Mouse (Mus musculus): ENCODE measurements at regions not wholly inside any gene's neighbourhood (a gene's known extent, or its start where the extent isn't known, plus 50 kb on each side); places are given as distances from the start of the nearest gene placed in this dataset.

DNA sequence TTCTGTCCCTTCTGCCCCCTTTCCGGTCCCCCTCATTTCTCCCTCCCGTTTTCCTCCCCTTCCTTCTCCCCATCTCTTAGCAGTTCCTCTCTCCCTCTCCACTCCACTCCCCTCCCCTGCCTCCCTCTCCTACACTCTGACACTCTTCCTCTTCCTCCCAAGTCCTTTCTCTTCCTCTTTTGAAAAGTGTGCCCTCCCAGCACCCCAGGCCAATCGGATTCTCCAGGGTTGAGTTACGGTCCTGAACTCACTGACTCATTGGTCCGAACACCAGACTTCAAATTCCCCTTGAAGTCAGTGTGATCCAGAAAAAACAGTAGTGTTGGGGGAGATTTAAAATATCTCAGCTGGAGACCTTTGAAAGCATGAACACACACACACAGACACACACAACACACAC, 109.1 kb downstream of the 2410131K14Rik start:
- no peak for DNase-seq

DNA sequence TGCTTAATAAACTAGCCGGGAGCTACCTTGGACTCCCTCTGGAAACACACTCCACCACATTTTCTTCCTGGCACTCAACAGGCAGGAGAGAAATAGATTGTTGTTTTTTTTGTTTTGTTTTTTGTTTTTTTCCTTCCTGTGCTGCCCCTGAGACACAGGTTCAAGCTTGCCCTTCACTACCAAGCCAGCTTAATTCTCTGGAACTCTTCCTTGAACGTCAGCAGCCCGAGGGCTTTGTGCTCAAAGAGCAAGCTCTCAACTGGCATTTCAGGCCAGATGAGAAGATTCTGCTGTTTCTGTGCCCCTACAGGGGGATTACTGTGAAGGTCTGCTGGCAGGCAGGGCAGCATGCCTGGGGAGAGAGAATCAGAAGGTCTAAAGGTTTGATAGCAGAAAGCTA, 109.8 kb downstream of the 2410131K14Rik start:
- no peak for DNase-seq

DNA sequence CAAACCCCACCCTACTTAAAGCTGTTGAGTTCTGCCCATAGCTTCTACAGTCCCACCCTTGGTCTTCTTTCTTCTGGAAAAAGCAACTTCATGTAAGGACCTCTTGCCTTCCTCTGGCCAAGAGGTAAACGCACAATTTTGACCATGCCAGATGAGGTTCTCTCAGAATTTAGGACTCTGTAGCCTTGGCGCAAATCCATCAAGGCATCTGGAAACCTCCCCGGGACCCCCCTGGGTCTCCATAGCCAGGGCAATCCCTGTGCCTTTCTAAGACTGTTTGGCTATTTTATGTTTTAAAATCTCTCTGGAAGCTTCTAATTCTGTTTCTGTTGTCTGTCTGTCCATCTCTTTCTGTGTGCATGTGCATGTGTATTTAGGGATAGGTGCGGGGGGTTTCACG, 110.3 kb downstream of the 2410131K14Rik start:
- no peak for DNase-seq

DNA sequence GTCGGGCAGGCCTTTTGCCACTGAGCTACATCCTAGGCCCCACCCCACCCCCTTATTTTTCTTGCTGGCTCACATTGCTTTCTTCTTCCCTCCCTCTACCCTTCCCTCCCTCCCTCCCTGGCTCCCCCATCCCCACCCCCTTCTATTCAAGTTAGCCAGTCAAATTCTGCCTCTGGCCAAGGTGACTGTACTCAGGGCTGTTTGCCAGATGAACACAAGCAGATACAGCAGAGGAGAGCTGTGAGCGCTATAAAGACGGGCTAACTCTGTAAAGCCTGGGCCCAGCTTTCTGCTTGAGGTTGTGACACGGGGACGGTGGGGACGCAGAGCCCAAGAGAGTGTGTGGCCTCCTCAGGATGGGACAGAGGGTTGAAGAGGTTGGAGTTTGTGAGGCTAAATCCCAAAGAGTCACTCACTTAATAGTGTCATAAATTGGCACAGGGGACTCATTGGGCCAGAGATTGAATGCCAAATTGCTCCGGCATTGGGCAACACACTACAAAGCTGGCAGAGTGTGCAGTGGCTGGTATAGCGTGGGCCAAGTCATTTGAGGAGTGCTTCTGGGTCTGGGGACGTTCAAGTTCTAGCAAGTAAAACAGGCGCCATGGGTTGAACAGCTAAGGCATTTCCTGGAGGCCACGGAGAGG, 110.8 kb downstream of the 2410131K14Rik start:
- DNase-seq = peak; percentile 40

DNA sequence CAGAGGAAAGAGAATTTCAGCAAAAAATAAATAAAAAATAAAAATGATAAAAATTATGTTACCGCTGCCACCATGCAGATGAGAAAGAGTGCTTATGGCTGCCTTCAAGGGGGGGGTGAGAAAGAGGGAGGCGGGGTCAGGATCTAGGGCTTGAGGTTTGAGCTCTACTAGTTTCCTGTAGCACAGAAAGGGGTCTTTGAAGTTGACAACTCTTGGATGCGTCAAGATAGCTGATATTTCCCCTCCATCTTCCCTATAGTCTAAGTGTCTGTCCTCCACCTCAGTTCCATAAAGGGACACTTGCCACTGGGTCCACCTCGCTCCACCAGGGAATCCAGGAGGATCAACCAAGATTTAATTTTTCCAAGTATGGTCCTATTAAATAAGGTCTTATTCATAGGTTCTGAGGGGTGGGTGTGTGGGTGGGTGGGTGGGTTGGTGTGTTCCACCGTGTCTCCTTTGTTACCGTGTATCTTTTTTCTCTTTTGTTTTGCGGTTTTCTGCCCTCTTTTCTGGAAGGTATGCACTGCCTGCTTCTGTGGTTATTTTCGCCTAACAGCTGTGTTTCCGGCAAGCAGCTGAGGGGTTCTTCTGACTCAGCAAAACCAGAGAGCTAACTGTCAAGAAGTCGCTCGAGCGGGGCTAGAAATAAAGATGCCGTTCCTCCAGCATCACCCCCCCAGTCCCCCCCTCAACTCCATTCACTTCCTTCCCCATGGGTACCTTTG, 114.8 kb downstream of the 2410131K14Rik start:
- no peak for DNase-seq

DNA sequence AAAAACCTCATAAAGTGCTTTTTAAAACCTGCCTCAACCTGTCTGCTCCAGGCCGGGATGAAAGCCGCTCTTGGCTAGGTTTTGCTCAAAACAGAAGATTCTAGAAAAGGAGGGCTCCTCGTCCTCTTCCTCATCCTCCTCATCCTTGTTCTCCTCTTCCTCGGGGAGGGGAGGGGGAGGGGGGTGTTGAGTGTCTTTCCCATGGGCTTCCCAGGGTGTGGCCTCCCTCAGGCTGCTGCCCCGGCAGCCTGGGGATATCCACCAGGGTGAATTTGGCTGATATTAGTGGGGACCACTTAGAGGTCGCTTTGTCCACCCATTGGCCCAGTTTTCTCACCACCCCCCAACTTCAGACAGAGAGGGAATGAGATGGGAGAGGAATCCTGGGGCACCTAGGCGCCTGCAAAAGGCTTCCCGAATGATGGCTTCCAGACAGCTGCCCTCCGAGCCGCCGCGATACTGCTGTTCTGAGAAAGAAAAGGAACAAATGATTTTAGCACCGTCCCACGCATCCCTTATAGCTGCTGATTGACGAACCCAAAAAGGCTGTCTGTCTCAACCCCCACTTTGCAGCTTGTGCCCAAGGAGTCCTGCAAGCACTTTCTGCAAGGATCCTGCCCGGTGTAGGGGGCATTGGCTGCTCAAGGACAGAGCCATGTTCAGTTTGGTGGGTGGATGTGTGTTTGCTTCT, 115.5 kb downstream of the 2410131K14Rik start:
- DNase-seq = no peak

DNA sequence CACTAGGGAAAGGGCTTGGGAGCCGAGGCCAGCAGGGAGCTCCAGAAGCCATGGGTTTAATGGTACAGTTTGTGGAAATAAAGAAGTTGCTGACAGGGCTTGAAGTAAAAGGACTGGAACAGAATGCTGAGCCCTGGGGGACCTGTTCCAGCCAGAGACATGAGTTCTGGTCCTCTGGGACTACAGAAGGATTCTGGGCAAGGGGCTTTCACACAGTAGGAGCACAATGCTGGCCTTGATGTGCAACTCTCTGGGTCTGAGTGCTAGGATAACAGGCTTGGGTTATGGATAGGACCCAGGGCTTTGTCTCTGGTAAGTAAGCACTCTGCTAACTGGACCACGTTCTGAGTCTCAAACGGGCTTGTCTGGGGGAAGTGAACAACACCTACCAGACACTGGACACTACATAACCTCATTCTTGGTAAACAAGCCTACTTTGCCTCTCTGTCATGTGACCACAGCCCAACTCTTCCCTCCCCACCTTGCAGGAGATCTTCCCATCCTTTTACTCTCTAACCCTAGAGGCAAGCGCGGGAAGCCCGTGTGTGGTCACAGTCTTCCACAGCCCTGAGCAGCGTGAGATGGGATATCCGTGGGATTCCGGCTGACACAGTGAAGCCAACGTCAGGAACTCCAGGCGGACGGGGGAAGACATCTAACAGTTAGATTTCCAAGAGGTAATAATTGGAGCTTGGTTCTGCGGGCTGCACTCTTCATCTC, 116.3 kb downstream of the 2410131K14Rik start:
- DNase-seq = no peak

DNA sequence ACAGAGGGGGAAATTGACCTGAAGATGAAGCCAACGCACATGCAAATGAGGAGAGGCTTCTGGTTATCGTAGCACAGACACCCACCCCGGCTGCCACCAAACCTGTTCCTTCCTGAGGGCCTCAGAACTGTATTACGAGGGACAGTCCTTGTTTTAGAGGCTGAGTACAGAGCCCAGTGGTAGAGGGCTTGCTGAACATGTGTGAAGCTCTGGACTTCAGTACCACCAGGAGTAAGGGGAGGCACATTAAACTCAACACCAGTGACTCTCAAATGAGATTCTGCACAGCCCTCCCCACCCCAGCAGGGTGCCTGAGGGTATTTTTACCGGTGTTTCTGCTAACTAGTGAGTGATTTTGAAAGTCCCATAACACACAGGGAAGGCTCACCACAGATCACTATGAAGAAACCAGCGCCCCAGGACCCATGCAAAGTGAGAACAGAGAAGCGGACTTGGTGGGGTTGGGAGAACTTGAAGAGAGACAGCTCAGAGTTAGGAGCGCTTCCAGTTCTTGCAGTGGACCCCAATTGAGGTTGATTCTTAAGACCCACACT, 116.9 kb downstream of the 2410131K14Rik start:
- no peak for DNase-seq

DNA sequence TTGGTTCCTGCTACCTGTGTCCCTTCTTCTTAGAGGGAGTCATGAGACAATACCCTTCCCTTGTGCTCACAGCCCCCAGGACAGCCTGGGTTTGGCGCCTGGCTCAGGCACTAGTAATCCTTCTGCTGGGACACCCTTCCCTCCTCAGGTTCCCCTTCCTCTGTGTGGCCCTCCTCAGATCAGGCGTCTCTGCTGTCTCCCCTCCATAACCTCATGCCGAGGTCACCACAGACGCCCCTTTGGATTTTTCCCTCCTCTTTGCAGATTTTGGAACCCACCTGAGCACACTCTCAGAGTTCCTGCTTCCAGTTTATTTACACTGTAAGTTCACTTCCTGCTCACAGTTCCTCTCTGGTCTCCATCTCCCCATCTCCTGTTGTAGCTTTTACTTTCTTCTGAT, 117.7 kb downstream of the 2410131K14Rik start:
- DNase-seq = no peak

DNA sequence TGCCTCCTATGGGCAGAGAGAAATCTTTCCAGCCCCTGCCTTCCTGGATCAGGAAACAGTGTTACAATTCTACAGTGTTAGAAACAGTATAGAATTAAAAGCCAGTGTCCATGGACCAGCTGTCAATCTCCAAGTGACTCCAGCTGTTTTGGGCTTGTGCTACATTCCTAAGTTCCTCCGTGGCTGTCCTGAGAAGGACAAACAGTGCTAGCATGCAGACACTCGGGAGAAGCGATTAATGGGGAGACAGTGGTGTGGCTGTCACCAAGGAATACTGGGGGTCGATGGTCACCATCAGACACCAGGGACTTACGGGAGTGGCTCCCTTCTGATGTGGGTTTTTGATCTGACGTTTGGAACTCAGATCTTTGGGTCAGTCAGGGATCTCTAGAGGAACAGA, 118.1 kb downstream of the 2410131K14Rik start:
- DNase-seq = no peak

DNA sequence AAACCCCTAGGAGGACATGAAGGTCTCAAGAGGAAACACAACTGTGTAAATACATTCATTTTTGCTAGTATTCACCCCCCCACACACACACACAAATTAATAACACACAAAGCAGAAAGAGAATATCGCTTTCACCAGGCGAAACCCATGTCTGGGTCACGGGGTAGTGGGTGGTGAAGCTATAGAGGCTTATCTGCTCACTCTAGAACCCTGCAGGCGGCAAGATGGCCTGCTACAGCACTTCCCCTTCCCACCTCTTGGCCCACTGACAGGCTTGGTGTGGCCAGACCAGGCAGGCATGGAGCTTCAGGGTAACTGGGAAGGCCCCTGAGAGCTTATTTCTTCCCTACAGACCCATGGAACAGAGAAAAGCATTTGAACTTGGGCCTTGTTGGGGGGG, 119.6 kb downstream of the 2410131K14Rik start:
- DNase-seq = no peak

DNA sequence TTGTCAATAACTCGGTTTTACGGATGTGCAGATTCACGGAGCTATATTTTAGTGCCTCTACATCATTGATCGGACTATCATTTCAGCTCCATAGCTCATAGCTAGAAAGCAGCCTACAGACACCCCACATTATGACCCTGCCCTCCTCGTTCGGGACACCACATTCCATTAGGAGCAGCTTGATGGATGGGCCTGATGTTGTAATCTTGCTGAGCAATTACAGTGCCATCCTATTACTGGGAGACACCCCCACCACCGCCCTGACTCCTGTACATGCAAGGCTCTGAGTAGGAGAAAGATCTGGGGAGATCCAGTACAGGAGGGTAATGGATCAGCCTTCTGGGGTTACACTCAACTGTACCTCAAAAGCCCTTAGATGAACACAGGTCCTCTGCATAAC, 120.2 kb downstream of the 2410131K14Rik start:
- DNase-seq = peak; percentile 60

DNA sequence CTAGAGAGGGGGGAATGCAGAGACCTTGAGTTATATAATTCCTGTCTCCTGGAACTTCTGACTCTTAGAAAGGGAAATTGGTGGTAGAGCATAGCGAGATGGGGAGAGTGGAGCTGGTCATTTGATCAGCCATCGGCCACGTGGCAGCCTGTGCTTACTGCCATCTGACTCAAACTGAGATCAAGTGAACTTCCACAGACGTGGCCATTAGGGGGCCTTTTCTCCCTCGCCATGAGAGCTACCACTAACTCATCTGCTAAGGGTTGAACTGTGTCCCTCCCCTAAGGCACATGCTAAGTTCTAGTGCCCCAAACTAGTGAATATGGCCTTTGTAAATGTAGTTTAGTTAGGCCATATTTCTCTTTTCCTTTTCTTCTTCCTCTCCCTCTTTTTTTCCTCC, 120.6 kb downstream of the 2410131K14Rik start:
- no peak for DNase-seq

DNA sequence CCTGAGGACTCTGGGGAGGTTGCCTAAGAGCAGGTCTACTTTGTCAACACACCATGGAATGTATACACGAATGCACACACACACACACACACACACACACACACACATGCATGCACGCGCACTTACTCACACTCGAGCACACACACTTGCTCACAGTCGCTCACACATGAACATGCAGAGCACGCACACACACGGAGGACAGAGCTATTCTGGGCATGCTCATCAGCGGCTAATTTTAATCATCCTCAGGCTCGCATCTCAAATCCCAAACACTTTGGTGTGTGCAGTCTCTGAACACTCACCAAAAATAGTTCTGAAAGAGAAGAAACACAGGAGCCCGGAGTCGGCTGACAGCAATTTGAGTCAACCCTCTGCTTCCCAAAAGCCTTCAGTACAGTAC, 122.0 kb downstream of the 2410131K14Rik start:
- no peak for DNase-seq

DNA sequence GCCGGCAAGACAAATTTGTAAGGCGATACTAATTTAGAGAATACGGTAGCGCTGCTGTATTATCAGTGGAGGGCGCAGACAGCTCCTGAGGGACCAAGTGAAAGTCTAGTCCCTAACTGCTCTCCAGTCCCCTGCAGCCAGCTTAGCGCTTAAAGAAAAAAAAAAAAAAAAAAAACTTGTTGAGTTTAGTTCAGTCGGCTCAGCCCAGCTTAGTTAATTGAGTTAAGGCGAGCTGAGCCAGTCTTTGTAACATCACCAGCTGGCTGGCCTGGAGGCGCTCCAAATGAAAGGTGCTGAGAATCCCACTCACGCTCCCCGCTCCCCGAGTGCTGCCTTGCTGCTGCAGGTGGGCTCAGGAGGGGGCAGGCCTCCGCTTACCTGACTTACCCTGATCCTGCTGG, 128.6 kb downstream of the 2410131K14Rik start:
- no peak for DNase-seq

DNA sequence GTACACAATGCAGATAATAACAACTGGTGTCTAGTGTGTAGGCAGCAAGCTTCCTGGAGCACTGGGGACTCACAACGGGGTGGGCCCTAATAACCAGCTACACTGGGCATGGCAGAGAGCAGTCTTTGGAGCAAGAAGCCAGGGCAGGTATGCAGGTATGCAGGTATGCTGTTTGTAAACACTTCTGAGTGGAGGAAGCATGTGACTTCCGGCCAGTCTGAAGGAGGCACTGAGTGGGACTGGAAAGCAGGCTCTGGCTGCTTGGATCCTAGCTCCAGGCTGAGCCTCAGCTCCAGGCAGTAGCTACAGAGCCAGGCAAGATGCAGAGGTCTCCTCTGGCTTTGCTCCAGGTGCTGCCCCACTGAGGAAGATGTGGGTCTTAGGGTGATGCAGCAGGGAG, 129.9 kb downstream of the 2410131K14Rik start:
- DNase-seq = no peak

DNA sequence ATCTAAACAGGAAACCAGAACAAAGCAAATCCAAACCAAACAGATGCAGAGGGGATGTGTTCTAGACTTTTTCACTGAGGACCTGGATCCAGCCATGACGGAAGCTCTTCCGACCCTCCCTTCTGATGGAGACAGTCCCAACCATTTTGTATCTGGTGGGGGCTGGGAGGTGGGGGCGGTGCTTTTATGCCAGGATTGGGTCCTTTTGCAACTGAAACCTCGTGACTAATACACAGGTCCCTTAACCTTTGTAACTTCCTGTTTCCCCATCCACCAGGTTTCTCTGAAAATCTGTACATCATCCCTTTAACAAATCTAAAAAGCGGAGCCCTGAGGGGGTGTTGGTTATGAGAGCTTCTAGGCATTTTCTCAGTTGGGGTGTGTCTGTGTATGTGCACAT, 130.9 kb downstream of the 2410131K14Rik start:
- no peak for DNase-seq

DNA sequence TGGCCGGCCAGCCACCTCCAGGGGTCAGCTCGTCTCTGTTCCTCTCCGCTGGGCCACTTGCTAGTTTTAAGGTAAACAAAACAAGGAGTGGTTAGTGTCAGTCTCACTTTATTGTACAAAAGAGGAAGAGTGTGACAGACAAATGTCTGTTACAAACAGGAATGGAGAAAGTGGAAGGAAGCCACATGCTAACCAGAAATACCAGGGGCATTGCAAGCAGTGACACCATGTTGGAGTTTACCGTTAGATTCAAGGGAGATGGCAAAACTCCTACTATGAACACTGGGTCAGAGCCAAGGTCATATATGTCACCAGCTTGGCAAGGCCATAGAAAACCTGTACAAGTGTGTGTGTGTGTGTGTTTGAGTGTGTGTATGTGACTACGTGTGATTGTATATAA, 131.5 kb downstream of the 2410131K14Rik start:
- no peak for DNase-seq

DNA sequence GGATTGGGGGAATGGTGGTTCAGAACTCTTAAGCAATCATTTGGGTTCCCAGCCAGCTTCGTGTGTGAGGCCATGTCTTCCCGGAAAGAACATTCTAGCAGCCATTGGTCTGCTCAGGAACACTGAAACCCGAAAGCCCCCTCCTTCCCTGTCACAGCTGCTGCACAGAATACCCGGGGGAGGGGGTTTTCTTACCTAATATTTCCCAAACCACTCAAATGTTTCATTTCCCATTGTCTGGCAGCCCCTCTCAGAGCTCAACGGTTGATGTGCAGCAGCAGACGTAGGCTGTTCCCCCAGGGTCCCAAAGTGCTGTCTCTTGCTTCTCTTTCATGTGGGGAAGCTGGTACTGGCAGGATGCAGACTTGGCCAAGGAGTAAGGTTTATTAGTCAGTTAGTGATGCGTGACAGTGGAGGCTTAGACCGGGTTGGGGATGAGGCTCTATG, 132.4 kb downstream of the 2410131K14Rik start:
- no peak for DNase-seq

DNA sequence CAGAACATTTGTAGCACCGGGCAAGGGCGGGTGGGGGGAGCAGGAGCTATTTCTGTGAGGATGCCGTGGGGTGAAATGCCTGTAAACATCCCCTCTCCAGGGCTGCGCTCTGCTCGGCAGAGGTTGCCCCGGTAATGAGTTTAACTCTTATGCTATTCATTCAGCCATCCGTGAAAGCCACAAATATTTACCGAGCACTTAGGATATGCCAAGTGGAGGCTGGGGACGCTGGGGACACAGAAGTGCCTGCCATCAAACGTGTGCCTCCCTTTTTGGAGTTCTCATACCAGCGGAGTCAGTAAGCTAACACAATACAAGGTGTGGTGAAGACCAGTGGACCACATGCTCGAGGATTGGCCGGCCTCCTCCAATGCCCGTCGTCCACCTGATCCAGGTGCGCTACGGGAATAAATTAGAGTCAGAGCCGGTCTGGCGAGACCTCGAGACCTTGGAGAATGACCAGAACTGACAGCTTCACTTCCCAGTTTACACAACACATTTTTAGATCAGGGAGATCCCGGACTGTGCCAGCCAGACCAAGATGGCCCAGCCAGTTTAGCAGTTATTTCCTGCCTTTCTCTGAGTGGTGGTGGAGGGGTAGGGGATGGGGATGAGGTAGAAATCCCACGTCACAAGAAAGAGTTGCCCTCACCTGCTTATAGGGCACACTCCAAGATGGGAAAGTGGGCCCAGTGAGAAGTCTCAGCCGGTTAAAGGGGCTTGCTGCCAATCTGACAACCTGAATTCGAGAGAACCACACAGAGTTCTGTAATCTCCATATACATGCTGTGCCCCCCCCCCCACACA, 134.4 kb downstream of the 2410131K14Rik start:
- DNase-seq = no peak

DNA sequence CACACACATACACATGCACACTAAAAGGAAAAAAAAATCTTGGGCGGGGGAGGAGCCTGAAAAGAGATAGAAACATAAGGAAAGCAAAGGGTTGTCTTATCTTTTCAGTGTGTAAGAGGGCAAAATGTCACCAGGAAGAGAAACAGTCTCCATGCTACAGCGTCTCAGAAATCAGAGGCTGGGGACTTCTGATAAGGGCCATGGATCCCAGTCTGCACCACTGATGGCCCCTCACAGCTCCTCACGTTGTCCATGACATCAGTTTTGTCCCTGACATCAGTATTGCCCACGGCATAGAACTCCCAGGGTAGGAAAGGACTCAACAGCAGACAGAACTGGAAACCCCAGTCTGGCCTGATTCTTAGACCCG, 135.0 kb downstream of the 2410131K14Rik start:
- DNase-seq = no peak
